Mouse (Mus musculus): Measurements from ENCODE around the gene Agbl3. TPM values are rescaled to one million over a fixed set of nuclear protein-coding genes. Genes with fewer than 3 reads are reported as not detected.

Agbl3 gene
- polyA plus RNA-seq, 1 experiment = 5.1 TPM

GRCm38 (mm10) chr6:34862381-34862780 lies 82.1 kb downstream of the Agbl3 start:
- Histone ChIP-seq H3K4me3 (replicated peaks; ENCODE audit: extremely low read depth, low read depth, low read length) (peak overlapping the region; percentile 99), H3K4me1 (ENCODE audit: control insufficient read depth, insufficient read depth, low read length) (peaks cover 30% of the 10 kb centered on the region)
- 29% methylated on average over 6 of the region's 6 CpGs for WGBS
- TF ChIP-seq CTCF (IDR thresholded peaks at IDR 0.05; ENCODE audit: insufficient read depth, low read length) = no peak
- TF ChIP-seq POLR2A (IDR thresholded peaks at IDR 0.05; ENCODE audit: borderline replicate concordance, extremely low read depth, low read depth, low read length) = no peak
- DNase-seq = no peak

- peak; percentile 67 for DNase-seq
- TF ChIP-seq POLR2A (IDR thresholded peaks at IDR 0.05; ENCODE audit: borderline replicate concordance, extremely low read depth, low read depth, low read length) (peak; percentile 96), CTCF (IDR thresholded peaks at IDR 0.05; ENCODE audit: insufficient read depth, low read length) (no peak)
- peak within 1 kb of the TSS; percentile 99 for H3K4me3 ChIP-seq (replicated peaks; ENCODE audit: extremely low read depth, low read depth, low read length)
- 4% methylated on average over 11 of the region's 11 CpGs for WGBS
- H3K4me1 ChIP-seq (ENCODE audit: control insufficient read depth, insufficient read depth, low read length) = peaks cover 34% of the 10 kb centered on the region
Measured at GRCm38 (mm10) chr6:34862791-34863403, 82.7 kb downstream of the Agbl3 start, which contains the start of gene Tmem140. Gene Tmem140 (plus strand): TSS chr6:34863146.

- 25% methylated on average over 9 of the region's 9 CpGs for WGBS
- DNase-seq = no peak
- H3K4me3 ChIP-seq (replicated peaks; ENCODE audit: extremely low read depth, low read depth, low read length) = peak overlapping the region; percentile 60
- H3K4me1 ChIP-seq (ENCODE audit: control insufficient read depth, insufficient read depth, low read length) = peaks cover 43% of the 10 kb centered on the region
- TF ChIP-seq POLR2A (IDR thresholded peaks at IDR 0.05; ENCODE audit: borderline replicate concordance, extremely low read depth, low read depth, low read length) (no peak), CTCF (IDR thresholded peaks at IDR 0.05; ENCODE audit: insufficient read depth, low read length) (no peak)
Measured at GRCm38 (mm10) chr6:34863786-34864514, 83.7 kb downstream of the Agbl3 start.

- DNase-seq = peak; percentile 42
- Histone ChIP-seq H3K4me1 (ENCODE audit: control insufficient read depth, insufficient read depth, low read length) (peaks cover 54% of the 10 kb centered on the region), H3K4me3 (replicated peaks; ENCODE audit: extremely low read depth, low read depth, low read length) (peak overlapping the region; percentile 35)
- 13% methylated on average over 5 of the region's 5 CpGs for WGBS
- no peak for TF ChIP-seq CTCF (IDR thresholded peaks at IDR 0.05; ENCODE audit: insufficient read depth, low read length)
- TF ChIP-seq POLR2A (IDR thresholded peaks at IDR 0.05; ENCODE audit: borderline replicate concordance, extremely low read depth, low read depth, low read length) = no peak
Measured at GRCm38 (mm10) chr6:34865213-34865612, 85.0 kb downstream of the Agbl3 start.

- DNase-seq = peak; percentile 63
Measured at GRCm38 (mm10) chr6:34865711-34866593, 85.7 kb downstream of the Agbl3 start.

GRCm38 (mm10) chr6:34866786-34867185 lies 86.6 kb downstream of the Agbl3 start:
- Histone ChIP-seq H3K4me1 (ENCODE audit: control insufficient read depth, insufficient read depth, low read length) (peaks cover 56% of the 10 kb centered on the region), H3K4me3 (replicated peaks; ENCODE audit: extremely low read depth, low read depth, low read length) (peak overlapping the region; percentile 9)
- TF ChIP-seq POLR2A (IDR thresholded peaks at IDR 0.05; ENCODE audit: borderline replicate concordance, extremely low read depth, low read depth, low read length) (peak; percentile 46; the same call in 1 of the 2 replicates), CTCF (IDR thresholded peaks at IDR 0.05; ENCODE audit: insufficient read depth, low read length) (no peak)
- 38% methylated on average over 8 of the region's 8 CpGs for WGBS
- DNase-seq = no peak

More at GRCm38 (mm10) chr6:34865711-34866593, 85.7 kb downstream of the Agbl3 start:
- WGBS = 16% methylated on average over 7 of the region's 7 CpGs
- Histone ChIP-seq H3K4me3 (replicated peaks; ENCODE audit: extremely low read depth, low read depth, low read length) (no peak overlapping the region), H3K4me1 (ENCODE audit: control insufficient read depth, insufficient read depth, low read length) (peaks cover 56% of the 10 kb centered on the region)
- TF ChIP-seq POLR2A (IDR thresholded peaks at IDR 0.05; ENCODE audit: borderline replicate concordance, extremely low read depth, low read depth, low read length) (peak; percentile 8; the same call in 1 of the 2 replicates), CTCF (IDR thresholded peaks at IDR 0.05; ENCODE audit: insufficient read depth, low read length) (no peak)

- WGBS = 63% methylated on average over 16 of the region's 16 CpGs
- Histone ChIP-seq H3K4me1 (ENCODE audit: control insufficient read depth, insufficient read depth, low read length) (peaks cover 58% of the 10 kb centered on the region), H3K4me3 (replicated peaks; ENCODE audit: extremely low read depth, low read depth, low read length) (peak overlapping the region; percentile 11)
- no peak for DNase-seq
- TF ChIP-seq CTCF (IDR thresholded peaks at IDR 0.05; ENCODE audit: insufficient read depth, low read length) = no peak
- TF ChIP-seq POLR2A (IDR thresholded peaks at IDR 0.05; ENCODE audit: borderline replicate concordance, extremely low read depth, low read depth, low read length) = no peak
Measured at GRCm38 (mm10) chr6:34867301-34867994, 87.2 kb downstream of the Agbl3 start.

- no peak for DNase-seq
- Histone ChIP-seq H3K4me1 (ENCODE audit: control insufficient read depth, insufficient read depth, low read length) (peaks cover 63% of the 10 kb centered on the region), H3K4me3 (replicated peaks; ENCODE audit: extremely low read depth, low read depth, low read length) (no peak overlapping the region)
- 42% methylated on average over 10 of the region's 10 CpGs for WGBS
- no peak for TF ChIP-seq CTCF (IDR thresholded peaks at IDR 0.05; ENCODE audit: insufficient read depth, low read length)
- TF ChIP-seq POLR2A (IDR thresholded peaks at IDR 0.05; ENCODE audit: borderline replicate concordance, extremely low read depth, low read depth, low read length) = no peak
Measured at GRCm38 (mm10) chr6:34867995-34868350, 87.7 kb downstream of the Agbl3 start.

Data from lung, adult 2 months (tissue).